Mouse (Mus musculus) thymus, adult 2 months (tissue): ENCODE measurements around the gene Set.

Experiments
- CTCF ChIP-seq: fragments of 200-500 bp; IDR thresholded peaks from 2 replicates; pipeline ENCODE4 v1.5.1; 2012; ENCODE audit warnings: mild to moderate bottlenecking, control low read depth, low read length, moderate library complexity, borderline replicate concordance; ENCODE audit not compliant: control insufficient read depth, poor library complexity, insufficient read depth; ENCODE audit errors: extremely low read depth
- POLR2A ChIP-seq: fragments of 200-500 bp; IDR thresholded peaks from 2 replicates; pipeline ENCODE4 v1.6.1; 2012; ENCODE audit warnings: mild to moderate bottlenecking, low read length, control low read depth, moderate library complexity; ENCODE audit not compliant: control insufficient read depth, poor library complexity, insufficient read depth; ENCODE audit errors: extremely low read depth

GRCm38 (mm10) chr2:30066046-30066901 lies 9.1 kb downstream of the Set start:
- TF ChIP-seq CTCF: 0 out of 2 replicates have a peak, but pooled peaks have one; percentile 18
- TF ChIP-seq POLR2A: peak; percentile 79; the same call in 1 of the 2 replicates
